Mouse (Mus musculus) stomach, postnatal 0 days (tissue): ENCODE data around the gene C8a.

Experiments
- CTCF ChIP-seq: IDR thresholded peaks from 2 replicates; pipeline ENCODE4 v1.5.1; 2016; ENCODE audit warnings: antibody characterized with exemption, low read depth, mild to moderate bottlenecking, moderate library complexity
- EP300 ChIP-seq: optimal IDR thresholded peaks from 2 replicates; pipeline ENCODE3; 2016; ENCODE audit warnings: antibody characterized with exemption

GRCm38 (mm10) chr4:104864397-104864796, 11.8 kb downstream of the C8a start:
- TF ChIP-seq CTCF = no peak
- no peak for TF ChIP-seq EP300
